Mouse (Mus musculus): ENCODE data around the gene Tmem69.

Tmem69 gene

GRCm38 (mm10) chr4:116555413-116556300 is at the start of gene Tmem69:
TSS of gene Tmem69 (minus strand) at chr4:116555936.
- in situ Hi-C loops (cut with MboI, MseI): no loop called here

DNA sequence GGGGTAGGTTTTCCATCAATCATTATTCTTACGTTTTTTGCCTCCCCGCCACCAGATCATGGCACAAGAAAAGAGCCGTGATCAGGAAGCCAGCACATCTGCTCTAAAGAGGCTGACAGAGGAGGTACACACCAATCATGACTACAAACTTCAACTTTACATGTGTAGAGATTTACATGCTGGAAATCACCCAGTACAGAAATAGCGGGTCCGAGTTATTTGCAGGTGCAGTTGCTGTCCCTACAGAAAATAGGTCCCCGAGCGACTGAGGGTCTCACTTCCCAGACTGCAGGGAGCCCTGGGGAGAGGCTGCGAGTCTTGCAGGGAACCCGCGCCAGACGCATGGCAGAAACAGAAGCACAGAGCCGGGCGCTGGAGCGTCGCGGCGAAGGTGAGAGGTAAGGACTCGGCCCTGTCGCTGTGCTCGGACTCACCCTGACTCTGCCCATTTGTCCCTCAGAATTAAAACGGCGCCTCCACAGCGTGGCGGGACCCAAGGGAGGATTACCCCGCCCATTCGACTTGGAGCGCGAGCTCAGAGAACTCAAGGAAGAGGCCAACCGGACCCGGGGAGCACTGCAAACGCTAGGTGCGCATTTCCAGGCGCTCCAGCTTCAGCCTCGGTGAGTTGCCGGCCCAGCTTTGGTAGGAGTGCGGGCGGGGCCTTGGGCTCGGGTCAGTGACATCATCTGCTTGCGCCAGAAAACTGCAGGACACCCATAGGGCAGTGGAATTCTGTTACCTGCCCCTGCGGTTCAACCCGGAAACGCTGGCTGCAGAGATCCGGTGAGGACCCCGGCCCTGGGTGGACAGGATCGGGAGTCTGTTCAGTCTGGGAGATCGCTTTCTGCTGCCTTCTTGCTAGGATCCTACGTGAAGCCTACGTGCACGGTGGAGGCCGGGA is 41.5 kb upstream of the Tmem69 start:
- in situ Hi-C loops (cut with MboI, MseI): loop anchor here in 1 of 2 experiments (5.0 kb wide), 1 partner anchor 35 kb away; no protein-coding TSS in a partner anchor

DNA sequence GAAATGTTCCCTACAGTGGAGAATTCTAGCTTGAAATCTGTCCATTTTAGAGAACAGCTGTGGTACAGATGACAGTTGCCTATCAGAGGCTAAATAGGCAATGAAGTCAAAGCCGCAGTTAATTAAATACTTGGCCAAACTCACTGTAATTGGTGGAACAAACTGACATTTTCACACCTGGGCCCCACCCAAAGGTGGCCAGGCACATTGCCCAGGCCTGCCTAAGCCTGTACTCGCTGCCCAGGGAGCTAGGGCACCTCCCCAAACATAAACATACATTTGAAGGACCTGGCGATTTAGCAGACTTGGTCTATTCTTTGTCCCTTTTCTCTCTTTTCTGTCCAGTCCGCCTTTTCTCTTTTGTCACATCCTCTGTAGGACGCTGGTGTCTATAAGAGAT is 40.6 kb upstream of the Tmem69 start, which contains the start of gene Ccdc17:
Ccdc17 (plus strand) TSS at position 276 of the 400 bp plus-strand sequence.
- in situ Hi-C loops (cut with MboI, MseI): loop anchor here in 1 of 2 experiments (5.0 kb wide), 1 partner anchor 34 kb away; no protein-coding TSS in a partner anchor

- in situ Hi-C loops (cut with MboI, MseI): loop anchor here in 1 of 2 experiments (5.0 kb wide), 1 partner anchor 33 kb away; no protein-coding TSS in a partner anchor
These were observed 40.1 kb upstream of the Tmem69 start for GRCm38 (mm10) chr4:116595793-116596192.

DNA sequence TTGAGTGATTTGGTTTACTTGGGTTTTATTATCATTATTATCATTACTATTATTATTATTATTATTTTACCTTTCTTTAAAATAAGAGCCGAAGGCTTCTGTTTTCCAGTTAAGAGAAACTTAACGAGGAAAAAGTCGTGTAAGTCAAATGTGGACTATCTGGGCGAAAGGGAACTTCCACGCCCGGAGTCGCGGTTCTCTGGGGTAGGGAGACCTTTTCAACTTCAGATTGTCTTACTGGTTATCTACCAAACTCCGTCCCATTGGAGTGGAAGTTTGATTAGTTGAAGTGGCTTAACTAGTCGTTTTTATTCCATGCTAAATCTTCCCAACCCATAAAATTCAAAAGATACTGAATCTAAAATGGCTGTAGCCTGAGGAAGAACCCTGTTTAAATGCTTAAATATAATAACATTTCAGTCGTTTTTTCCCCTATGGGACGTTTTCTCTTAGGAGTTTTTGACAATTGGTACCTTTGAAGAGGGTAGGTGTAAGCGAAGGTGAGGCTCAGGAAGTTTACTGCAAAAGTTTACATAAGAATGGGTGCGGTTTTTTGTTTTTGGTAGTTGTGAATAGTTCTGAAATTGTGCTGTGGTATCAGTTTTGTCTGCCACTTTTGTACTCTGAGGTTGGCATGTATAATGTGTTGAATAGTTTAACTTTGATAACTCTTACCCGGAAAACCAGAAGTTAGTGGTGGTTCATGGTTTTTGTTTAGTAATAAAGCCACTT is 2.6 kb upstream of the Tmem69 start:
- in situ Hi-C loops (cut with MboI, MseI): no loop called here

- in situ Hi-C loops (cut with MboI, MseI): no loop called here
These were observed 1.8 kb upstream of the Tmem69 start, which contains the start of gene Gpbp1l1 for GRCm38 (mm10) chr4:116557306-116558121. TSS of gene Gpbp1l1 (plus strand) at chr4:116557658.

DNA sequence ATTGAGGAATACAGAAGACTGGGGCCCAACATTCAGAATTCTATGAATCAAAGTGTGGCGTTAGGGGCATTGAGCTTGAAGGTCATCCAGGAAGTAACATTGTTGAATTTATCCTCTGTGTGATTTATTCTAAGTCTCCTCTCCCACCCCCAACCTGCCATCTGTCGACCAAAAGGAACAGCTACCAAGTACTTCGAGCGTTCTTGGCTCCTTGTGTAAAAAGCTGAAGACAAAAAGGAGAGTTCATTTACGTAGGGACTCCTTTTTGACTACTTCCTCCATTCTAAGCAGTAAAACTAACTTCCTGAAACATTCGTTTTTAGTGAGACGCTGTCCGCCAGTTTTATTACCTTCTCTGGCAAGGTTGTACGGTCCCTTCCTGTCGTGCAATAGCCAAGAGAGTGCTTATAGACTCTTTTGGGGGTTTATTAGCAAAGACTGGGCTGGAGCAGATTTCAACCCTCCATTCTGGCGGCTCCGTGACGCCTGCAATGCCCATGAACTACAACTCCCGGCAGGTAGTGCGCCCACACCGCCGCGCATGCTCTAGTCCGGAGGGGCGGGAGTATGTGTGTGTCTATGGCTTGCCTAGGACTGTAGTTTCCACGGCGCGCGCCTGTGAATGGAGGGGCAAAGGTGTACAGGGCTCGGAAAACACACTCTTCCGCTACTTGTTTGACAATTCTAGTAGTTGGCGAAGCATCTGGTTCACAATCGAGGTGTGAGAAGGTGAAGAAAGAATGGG is 997 bp upstream of the Tmem69 start:
- in situ Hi-C loops (cut with MboI, MseI): no loop called here

- in situ Hi-C loops (cut with MboI, MseI): no loop called here
These were observed 2.7 kb downstream of the Tmem69 start for GRCm38 (mm10) chr4:116553035-116553434.

DNA sequence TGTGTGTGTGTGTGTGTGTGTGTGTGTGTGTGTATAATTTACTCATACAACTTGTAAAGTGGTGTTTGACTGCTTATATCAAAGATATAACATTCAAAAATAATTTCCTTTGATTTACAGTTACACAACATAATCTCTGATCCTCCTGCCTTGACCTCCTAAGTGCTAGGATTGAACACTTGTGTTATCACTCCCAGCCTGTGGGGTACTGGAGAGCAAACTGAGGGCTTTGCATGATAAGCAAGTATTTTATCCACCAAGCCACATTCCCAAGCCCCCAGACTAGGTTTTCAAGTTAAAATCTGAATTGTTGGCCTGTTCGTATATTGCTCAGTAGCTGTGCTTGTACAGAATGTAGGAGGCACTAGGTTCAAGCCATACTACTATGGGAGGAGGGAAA is 5.3 kb downstream of the Tmem69 start:
- in situ Hi-C loops (cut with MboI, MseI): no loop called here

- in situ Hi-C loops (cut with MboI, MseI): loop anchor here in 1 of 2 experiments (5.0 to 25.0 kb wide), 2 partner anchors 90 to 200 kb away; no protein-coding TSS in a partner anchor
These were observed 18.0 kb downstream of the Tmem69 start for GRCm38 (mm10) chr4:116537737-116538136.

DNA sequence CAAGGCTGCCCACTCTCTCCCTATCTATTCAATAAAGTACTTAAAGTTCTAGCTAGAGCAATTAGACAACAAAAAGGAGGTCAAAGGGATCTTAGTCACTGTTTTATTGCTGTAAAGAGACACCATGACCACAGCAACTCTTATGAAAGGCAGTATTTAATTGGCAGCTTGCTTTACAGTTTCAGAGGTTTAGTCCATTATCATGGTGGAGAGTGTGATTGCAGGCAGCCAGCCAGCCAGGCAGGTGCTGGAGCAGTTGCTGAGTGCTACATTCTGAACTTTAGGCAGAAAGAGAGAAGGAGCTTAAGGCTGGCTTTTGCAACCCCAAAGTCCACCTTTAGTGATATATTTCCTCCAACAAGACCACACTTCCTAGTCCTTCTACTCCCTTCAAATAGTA is 19.4 kb downstream of the Tmem69 start:
- in situ Hi-C loops (cut with MboI, MseI): loop anchor here in 1 of 2 experiments (5.0 to 25.0 kb wide), 2 partner anchors 89 to 199 kb away; no protein-coding TSS in a partner anchor

DNA sequence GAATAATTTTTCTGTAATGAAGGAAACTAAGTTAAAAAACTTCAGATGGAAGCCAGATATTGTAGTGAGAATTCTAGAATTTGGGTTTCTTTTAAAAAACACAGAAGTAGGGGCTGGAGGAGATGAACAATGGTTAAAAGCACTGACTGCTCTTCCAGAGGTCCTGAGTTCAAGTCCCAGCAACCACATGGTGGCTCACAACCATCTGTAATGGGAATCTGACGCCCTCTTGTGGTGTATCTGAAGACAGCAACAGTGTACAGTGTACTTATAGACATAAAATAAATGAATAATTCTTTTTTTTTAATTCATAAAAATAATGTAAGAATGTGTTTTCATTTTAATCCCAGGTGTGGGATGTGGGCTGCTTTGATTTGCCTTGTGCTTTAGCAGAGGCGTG is 24.6 kb downstream of the Tmem69 start:
- in situ Hi-C loops (cut with MboI, MseI): loop anchor here in 1 of 2 experiments (25.0 kb wide), 1 partner anchor 194 kb away; no protein-coding TSS in a partner anchor

GRCm38 (mm10) chr4:116507425-116508218 is 48.1 kb downstream of the Tmem69 start, which contains the start of gene Ipp:
TSS of gene Ipp (plus strand) at chr4:116507549.
- in situ Hi-C loops (cut with MboI, MseI): no loop called here

DNA sequence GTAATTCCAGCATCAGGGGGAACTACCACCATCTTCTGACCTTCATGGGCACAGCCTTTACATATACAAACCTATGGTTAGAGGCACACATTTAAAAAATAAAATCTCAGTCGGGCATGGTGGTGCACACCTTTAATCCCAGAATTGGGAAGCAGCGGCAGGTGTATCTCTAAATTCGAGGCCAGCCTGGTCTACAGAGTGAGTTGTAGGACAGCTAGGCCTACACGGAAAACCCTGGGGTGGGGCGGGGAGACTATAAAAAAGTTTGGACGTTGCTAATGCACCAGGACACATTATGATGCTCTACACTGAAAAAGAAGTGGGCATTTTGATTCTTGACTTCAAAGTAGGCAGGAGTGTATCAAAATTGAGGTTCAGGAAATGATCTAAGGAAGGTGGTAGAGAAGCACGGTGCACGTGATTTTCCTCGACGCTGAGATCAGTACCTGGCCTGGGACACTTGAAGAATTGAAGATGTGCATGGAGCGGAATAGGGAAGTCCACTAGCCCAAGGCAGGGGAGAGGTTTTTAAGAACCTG is 48.8 kb downstream of the Tmem69 start:
- in situ Hi-C loops (cut with MboI, MseI): no loop called here
